Mouse (Mus musculus) heart, postnatal 14 days (tissue): ENCODE data around the gene Nup214. TPM values are rescaled to one million over a fixed set of nuclear protein-coding genes. Genes with fewer than 3 reads are reported as not detected.
"Not testable (repeated sequence)": the region's sequence is repeated elsewhere in the genome, so short reads cannot be mapped to it uniquely, and the experiment has no call there.

ENCODE experiments used
- DNase-seq, 2 experiments: peaks; one replicate each; pipeline ENCODE4 v3.0.0; 2021 to 2022
- intact Hi-C: fragments of 180-260 bp; cut with DNase I; formaldehyde crosslinking; loops from one replicate; pipeline ENCODE4 v1.15.1; 2025
- total RNA-seq, 2 experiments: library from RNA; stranded (reverse); gene quantifications; 2 replicates each; pipeline ENCODE4 v1.2.3; 2021

The Nup214 gene
- total RNA-seq, 2 experiments from 2014 or later = 37.0 to 38.1 TPM

GRCm38 (mm10) chr2:32038661-32039081, 64.4 kb downstream of the Nup214 start:
- intact Hi-C loops = loop anchor here (5.0 kb wide), 1 partner anchor 94 kb away; no protein-coding TSS in a partner anchor
- DNase-seq = no peak

GRCm38 (mm10) chr2:32040646-32041045, 66.4 kb downstream of the Nup214 start:
- DNase-seq, intact Hi-C loops: not testable (repeated sequence)

GRCm38 (mm10) chr2:32041087-32041486, 66.9 kb downstream of the Nup214 start:
- DNase-seq = no peak
- intact Hi-C loops = no loop called here

- intact Hi-C loops = no loop called here
Observed at GRCm38 (mm10) chr2:32043836-32044235, 69.6 kb downstream of the Nup214 start.

GRCm38 (mm10) chr2:32045375-32045774, 71.1 kb downstream of the Nup214 start:
- no peak for DNase-seq
- intact Hi-C loops = no loop called here

More at GRCm38 (mm10) chr2:32043836-32044235, 69.6 kb downstream of the Nup214 start:
- no peak for DNase-seq

GRCm38 (mm10) chr2:32046009-32046408, 71.8 kb downstream of the Nup214 start:
- peak in 1 of 2 experiments; percentile 33 for DNase-seq
- intact Hi-C loops = no loop called here

- intact Hi-C loops = no loop called here
- DNase-seq = peak in 1 of 2 experiments; percentile 29
Observed at GRCm38 (mm10) chr2:32047323-32047722, 73.1 kb downstream of the Nup214 start.

GRCm38 (mm10) chr2:32051791-32052190, 77.6 kb downstream of the Nup214 start:
- intact Hi-C loops = no loop called here
- no peak for DNase-seq

- no peak for DNase-seq
- intact Hi-C loops = no loop called here
Observed at GRCm38 (mm10) chr2:32052418-32052817, 78.2 kb downstream of the Nup214 start.

- DNase-seq = no peak
- intact Hi-C loops = no loop called here
Observed at GRCm38 (mm10) chr2:32055357-32055965, 81.2 kb downstream of the Nup214 start.

- DNase-seq = peak in 1 of 2 experiments; percentile 25
- intact Hi-C loops = no loop called here
Observed at GRCm38 (mm10) chr2:32056524-32056923, 82.3 kb downstream of the Nup214 start.

GRCm38 (mm10) chr2:32057360-32057759, 83.1 kb downstream of the Nup214 start:
- intact Hi-C loops = no loop called here
- no peak for DNase-seq

GRCm38 (mm10) chr2:32057794-32058193, 83.6 kb downstream of the Nup214 start:
- DNase-seq = no peak
- intact Hi-C loops = no loop called here

GRCm38 (mm10) chr2:32058241-32058640, 84.0 kb downstream of the Nup214 start:
- DNase-seq = no peak
- intact Hi-C loops = no loop called here

GRCm38 (mm10) chr2:32058716-32059115, 84.5 kb downstream of the Nup214 start:
- intact Hi-C loops = no loop called here
- DNase-seq = no peak

GRCm38 (mm10) chr2:32059613-32060012, 85.4 kb downstream of the Nup214 start:
- intact Hi-C loops = no loop called here
- DNase-seq = no peak

GRCm38 (mm10) chr2:32060228-32060805, 86.1 kb downstream of the Nup214 start:
- DNase-seq = no peak
- intact Hi-C loops = no loop called here

- DNase-seq = no peak
- intact Hi-C loops = no loop called here
Observed at GRCm38 (mm10) chr2:32061189-32061588, 87.0 kb downstream of the Nup214 start.

GRCm38 (mm10) chr2:32061722-32062505, 87.7 kb downstream of the Nup214 start:
- intact Hi-C loops = no loop called here
- no peak for DNase-seq

GRCm38 (mm10) chr2:32062626-32063410, 88.6 kb downstream of the Nup214 start:
- DNase-seq = no peak
- intact Hi-C loops = no loop called here
